Mouse (Mus musculus): ENCODE results near the gene L1td1. TPM values are rescaled to one million over a fixed set of nuclear protein-coding genes. Genes with fewer than 3 reads are reported as not detected.

The L1td1 gene
- total RNA-seq (2023): under 1 TPM in 1 of 2 experiments, not detected in 1; 0.50 TPM

DNA sequence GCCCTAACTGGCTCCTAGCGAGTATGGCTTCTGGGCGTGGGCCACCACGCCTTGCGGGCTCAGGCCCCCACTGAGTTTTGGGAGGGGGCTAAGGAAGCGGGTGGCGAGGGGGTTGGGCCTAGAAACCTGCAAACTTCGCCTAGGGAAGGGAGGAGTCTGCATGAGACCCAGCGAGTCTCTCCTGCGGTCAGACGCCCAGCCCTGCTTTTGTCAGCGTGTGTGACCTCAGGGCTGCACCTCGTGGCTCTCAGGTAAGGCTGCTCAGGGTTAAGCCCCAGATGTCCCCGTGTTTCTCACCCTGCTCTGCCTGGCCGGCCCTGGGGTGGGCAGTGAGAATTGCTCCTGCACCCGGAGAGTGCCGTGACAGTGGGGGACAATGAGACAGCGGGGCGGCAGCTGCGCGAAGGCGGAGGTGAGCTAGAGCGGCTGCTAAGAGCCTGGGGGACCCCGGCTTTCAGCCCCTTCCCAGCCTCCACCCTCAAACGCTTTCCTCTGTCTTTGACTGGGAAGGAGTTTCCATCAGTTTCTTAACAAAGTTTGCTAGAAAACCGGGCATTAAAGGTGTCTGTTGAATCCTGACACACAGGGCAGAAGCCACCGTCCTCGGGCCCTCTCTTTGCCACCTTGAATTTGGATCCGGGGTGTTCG lies at the start of gene L1td1:
Gene L1td1 (plus strand): TSS at position 145 of the 648 bp plus-strand sequence.

Other genes with a start within 250 kb of the L1td1 start
- gene Kank4, start 90.8 kb downstream of the L1td1 start, total RNA-seq (2023): not detected
- gene I0C0044D17Rik, start 97.1 kb downstream of the L1td1 start, total RNA-seq (2023): not detected
- 10 to 100 TPM; 49.8 to 55.4 TPM for gene Usp1, start 197.1 kb downstream of the L1td1 start, total RNA-seq (2023)